Mouse (Mus musculus) lung, adult 18-20 months (tissue): ENCODE measurements at regions not wholly inside any gene's neighbourhood (a gene's known extent, or its start where the extent isn't known, plus 50 kb on each side); places are given as distances from the start of the nearest gene placed in this dataset.
A peak's percentile ranks its signal among the peaks of the same experiment; 100 is the strongest.
"Not testable (repeated sequence)": the region's sequence is repeated elsewhere in the genome, so short reads cannot be mapped to it uniquely, and the experiment has no call there.

Experiments used
- DNase-seq, 2 experiments: peaks; one replicate each; pipeline ENCODE4 v3.0.0; 2022; ENCODE audit warnings: mixed read lengths in 2 of 2

- DNase-seq, result peak in 1 of 2 experiments; percentile 2
Measured at GRCm38 (mm10) chr12:20415397-20415796, 461.1 kb downstream of the Gm21863 start.

DNA sequence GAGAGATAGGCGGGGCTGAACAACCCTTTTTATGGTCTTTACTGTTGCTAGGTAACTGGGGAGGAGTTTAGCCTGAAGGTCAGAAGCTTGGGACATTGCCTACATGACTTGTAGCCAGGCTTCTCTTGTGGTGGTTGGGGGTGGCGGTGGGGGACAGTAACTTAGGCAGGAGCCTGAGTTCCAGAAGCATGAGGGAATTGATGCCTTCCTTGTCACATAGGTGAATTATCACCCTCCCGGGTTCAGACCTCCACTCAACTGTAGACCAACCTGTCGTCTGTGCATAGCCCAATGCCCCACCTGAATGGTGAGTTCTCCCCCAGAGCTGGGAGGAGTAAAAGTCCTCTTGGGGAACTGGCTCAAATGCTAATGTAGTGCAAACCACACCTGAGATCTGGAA, 472.1 kb downstream of the Gm21863 start:
- not testable (repeated sequence) for DNase-seq

GRCm38 (mm10) chr12:20464585-20464984, 510.3 kb downstream of the Gm21863 start:
- not testable (repeated sequence) for DNase-seq
